Mouse (Mus musculus) heart, embryonic 16.5 days (tissue): ENCODE measurements around the gene Cbx8. TPM values are rescaled to one million over a fixed set of nuclear protein-coding genes. Genes with fewer than 3 reads are reported as not detected.

Source experiments
- ATAC-seq: fragments of 200-750 bp; cut with Nextera tagmentation; replicated peaks from 2 replicates; pipeline ENCODE4 v1.8.0; 2017; ENCODE audit warnings: moderate number of reproducible peaks; ENCODE audit not compliant: insufficient read depth, low FRiP score; ENCODE audit errors: extremely low read depth
- H3K27ac ChIP-seq: fragments of 300-500 bp; sonication (generic); 2 replicates; pipeline ENCODE4 v1.5.1; 2014; ENCODE audit warnings: mild to moderate bottlenecking, low read length, control low read depth, moderate library complexity
- H3K27me3 ChIP-seq: fragments of 300-500 bp; sonication (generic); 2 replicates; pipeline ENCODE4 v1.6.1; 2014; ENCODE audit warnings: low read length, mixed read lengths; ENCODE audit not compliant: control insufficient read depth, insufficient read depth
- H3K36me3 ChIP-seq: fragments of 300-500 bp; sonication (generic); 2 replicates; pipeline ENCODE4 v1.6.1; 2014; ENCODE audit not compliant: control insufficient read depth, insufficient read depth
- H3K4me1 ChIP-seq: fragments of 300-500 bp; sonication (generic); 2 replicates; pipeline ENCODE4 v1.6.1; 2014; ENCODE audit warnings: low read length, mixed read lengths; ENCODE audit not compliant: control insufficient read depth, insufficient read depth
- H3K4me2 ChIP-seq: fragments of 300-500 bp; sonication (generic); 2 replicates; pipeline ENCODE4 v1.6.1; 2014; ENCODE audit warnings: low read depth, mild to moderate bottlenecking, control low read depth, low read length
- H3K4me3 ChIP-seq: fragments of 300-500 bp; sonication (generic); 2 replicates; pipeline ENCODE4 v1.5.1; 2014; ENCODE audit warnings: mild to moderate bottlenecking, control low read depth, low read length
- H3K9ac ChIP-seq: fragments of 300-500 bp; sonication (generic); 2 replicates; pipeline ENCODE4 v1.6.1; 2014; ENCODE audit warnings: low read length, control low read depth
- H3K9me3 ChIP-seq: fragments of 300-500 bp; sonication (generic); replicated peaks from 2 replicates; pipeline ENCODE4 v1.6.1; 2016; ENCODE audit warnings: low read length; ENCODE audit not compliant: control insufficient read depth
- whole genome bisulfite sequencing: fragments of 180-500 bp; shearing (Covaris S2); extraction: QIAGEN DNeasy Blood & Tissue Kit; methylation state at CpG from one replicate; pipeline ENCODE4 v1.1.7; 2014; 5-methylcytosine and 5-hydroxymethylcytosine counted together
- polyA plus RNA-seq: library from polyadenylated mRNA; unstranded; fragments of >200 nt; fragmentation: Nextera tagmentation; extraction: Ambion mirVana; gene quantifications from 2 replicates; pipeline ENCODE4 v1.2.1, GENCODE M21; 2015

Cbx8 gene
- polyA plus RNA-seq, 1 experiment from 2014 or later, result 7.0 TPM

- H3K4me3 ChIP-seq, result peak overlapping the region; percentile 87
- peaks cover 16% of the 10 kb centered on the region for H3K36me3 ChIP-seq
- H3K4me2 ChIP-seq, result peak overlapping the region; percentile 63
- H3K27ac ChIP-seq, result peak overlapping the region; percentile 99
- peak overlapping the region; percentile 98 for H3K9ac ChIP-seq
- H3K9me3 ChIP-seq, result no peaks in the 10 kb centered on the region
- ATAC-seq, result peak; percentile 38
- under 1% methylated on average over 63 of the region's 66 CpGs for WGBS
- H3K27me3 ChIP-seq, result peaks cover 18% of the 10 kb centered on the region
- H3K4me1 ChIP-seq, result peaks cover 57% of the 10 kb centered on the region
Measured at GRCm38 (mm10) chr11:119085279-119086062, 44.7 kb upstream of the Cbx8 start.

DNA sequence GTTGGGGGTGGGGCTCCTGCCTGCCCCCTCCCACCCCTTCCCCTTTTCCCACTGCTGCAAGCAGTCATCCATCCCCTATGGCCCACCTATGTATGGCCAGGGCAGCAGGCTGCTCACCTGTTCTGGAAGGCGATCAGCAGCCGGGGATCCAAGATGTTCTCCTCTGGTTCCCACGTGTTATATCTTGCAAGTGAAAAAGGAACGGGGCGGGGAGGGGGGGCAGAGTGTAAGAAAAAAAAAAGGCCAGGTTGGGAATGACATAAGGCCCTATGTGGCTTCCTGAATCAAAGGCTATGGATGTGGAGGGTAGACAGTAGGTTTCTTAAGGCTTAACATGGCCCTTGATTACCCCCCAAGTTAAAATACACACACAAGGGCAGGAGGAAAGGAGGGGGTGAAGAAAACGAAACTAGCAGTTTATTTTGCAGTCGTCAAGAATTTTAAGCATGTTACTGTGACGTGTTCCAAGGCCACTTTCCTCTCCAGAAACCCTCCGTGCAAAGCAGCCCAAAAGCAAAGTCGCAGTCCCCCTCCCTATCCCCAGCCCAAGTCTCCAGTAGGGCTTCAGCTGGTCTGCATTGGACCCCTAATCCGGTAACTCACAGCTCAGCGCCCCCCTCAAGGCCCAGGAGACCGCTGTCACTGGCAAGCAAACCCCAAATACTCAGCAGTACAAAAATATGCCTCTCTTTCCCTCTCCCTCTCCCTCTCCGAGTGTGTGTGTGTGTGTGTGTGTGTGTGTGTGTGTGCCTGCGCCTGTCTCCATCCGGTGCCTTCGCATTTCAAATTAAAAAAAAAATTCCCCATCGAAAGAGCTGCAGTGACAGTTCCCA lies 43.9 kb upstream of the Cbx8 start:
- H3K4me2 ChIP-seq, result peak overlapping the region; percentile 63
- H3K9ac ChIP-seq, result peak overlapping the region; percentile 98
- 5% methylated on average over 18 of the region's 18 CpGs for WGBS
- peaks cover 56% of the 10 kb centered on the region for H3K4me1 ChIP-seq
- H3K4me3 ChIP-seq, result peak overlapping the region; percentile 87
- no peaks in the 10 kb centered on the region for H3K9me3 ChIP-seq
- no peak for ATAC-seq
- H3K27me3 ChIP-seq, result peaks cover 18% of the 10 kb centered on the region
- H3K36me3 ChIP-seq, result peaks cover 19% of the 10 kb centered on the region
- peak overlapping the region; percentile 99 for H3K27ac ChIP-seq

DNA sequence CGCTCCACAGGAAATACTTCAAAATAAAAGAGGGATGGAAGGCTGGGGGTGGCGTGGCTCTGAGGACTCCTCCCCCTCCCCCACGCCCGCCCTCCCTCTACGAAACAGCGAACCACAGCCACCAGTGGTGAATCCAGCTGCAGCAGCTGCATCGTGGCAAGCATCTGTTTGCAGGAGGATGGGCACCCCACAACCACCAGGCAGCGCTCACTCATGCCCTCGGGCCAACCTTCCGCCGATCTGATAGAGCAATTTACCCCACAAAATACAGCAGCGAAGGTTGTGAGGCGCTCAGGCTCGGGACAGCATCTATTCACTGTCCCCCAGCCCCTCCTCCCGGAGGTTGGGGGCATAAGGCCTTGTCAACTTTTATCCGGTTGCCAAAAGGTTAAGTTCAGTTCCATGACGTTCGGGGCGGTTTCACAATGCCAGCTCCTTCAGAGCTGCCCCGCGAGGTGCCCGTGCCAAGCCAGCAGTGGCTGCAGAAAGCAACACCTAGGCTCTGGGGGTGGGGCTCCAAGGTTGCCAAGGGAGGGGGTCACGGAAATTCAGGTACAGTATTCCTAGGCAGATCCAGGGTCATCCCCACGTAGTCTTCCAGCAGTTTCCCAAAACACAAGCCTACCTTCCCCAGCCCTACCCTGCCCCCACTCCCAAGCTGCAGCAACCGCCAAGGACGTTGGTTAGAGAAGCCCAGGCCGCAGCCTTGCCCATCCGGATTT lies 43.1 kb upstream of the Cbx8 start:
- Histone ChIP-seq H3K27me3 (peaks cover 12% of the 10 kb centered on the region), H3K9ac (peak overlapping the region; percentile 98), H3K9me3 (no peaks in the 10 kb centered on the region), H3K36me3 (peaks cover 19% of the 10 kb centered on the region), H3K27ac (peak overlapping the region; percentile 99), H3K4me2 (peak overlapping the region; percentile 63), H3K4me3 (peak overlapping the region; percentile 87), H3K4me1 (peaks cover 57% of the 10 kb centered on the region)
- ATAC-seq, result no peak
- WGBS, result 16% methylated on average over 28 of the region's 28 CpGs

GRCm38 (mm10) chr11:119082638-119083599 lies 42.1 kb upstream of the Cbx8 start:
- WGBS, result 52% methylated on average over 20 of the region's 20 CpGs
- H3K4me3 ChIP-seq, result peak overlapping the region; percentile 87
- no peak for ATAC-seq
- H3K27ac ChIP-seq, result no peak overlapping the region
- peak overlapping the region; percentile 98 for H3K9ac ChIP-seq
- H3K36me3 ChIP-seq, result peaks cover 19% of the 10 kb centered on the region
- H3K4me1 ChIP-seq, result peaks cover 58% of the 10 kb centered on the region
- peaks cover 4% of the 10 kb centered on the region for H3K27me3 ChIP-seq
- H3K9me3 ChIP-seq, result no peaks in the 10 kb centered on the region
- H3K4me2 ChIP-seq, result peak overlapping the region; percentile 63

DNA sequence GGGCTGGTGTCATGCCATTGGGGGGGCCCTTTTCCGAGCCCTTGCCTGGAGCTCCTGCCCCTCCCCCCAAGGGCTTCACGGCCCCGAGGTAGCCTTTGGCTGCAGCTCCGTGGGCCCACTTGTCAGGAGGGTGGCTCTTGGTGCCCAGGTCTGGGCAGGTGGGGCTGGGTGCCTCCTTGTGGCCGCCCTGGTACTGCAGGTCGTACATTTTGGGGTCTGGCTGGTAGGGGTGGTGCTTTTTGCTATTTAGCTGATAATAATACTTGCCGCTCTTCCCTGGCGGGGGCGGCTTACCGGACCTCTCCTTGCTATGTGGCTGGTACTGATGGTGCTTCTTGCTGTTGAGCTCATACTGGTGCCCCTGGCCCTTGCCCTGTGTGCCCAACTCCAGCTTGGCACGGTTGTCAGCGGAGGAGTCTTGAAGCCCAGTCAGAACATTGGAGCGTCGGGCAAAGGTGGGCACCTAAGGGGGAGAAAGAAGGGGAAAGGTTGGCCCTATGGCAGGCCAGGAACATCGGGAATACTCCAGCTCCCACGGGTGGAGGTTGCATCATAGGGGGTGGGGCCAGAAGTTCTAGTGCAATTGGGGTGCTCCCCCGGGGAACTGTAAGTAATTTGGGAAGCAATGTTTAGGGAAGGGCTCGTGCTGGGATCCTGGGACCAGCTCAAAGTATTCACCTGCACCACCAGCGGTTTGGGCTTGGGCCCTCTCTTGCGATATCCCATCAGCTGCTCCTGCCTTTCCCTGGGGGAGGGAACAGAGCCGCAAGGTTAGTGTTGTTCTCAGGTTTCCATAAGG lies 41.3 kb upstream of the Cbx8 start:
- 53% methylated on average over 21 of the region's 21 CpGs for WGBS
- no peak for ATAC-seq
- Histone ChIP-seq H3K36me3 (peaks cover 19% of the 10 kb centered on the region), H3K27me3 (no peaks in the 10 kb centered on the region), H3K4me2 (no peak overlapping the region), H3K27ac (no peak overlapping the region), H3K9ac (no peak overlapping the region), H3K4me3 (no peak overlapping the region), H3K9me3 (no peaks in the 10 kb centered on the region), H3K4me1 (peaks cover 50% of the 10 kb centered on the region)

DNA sequence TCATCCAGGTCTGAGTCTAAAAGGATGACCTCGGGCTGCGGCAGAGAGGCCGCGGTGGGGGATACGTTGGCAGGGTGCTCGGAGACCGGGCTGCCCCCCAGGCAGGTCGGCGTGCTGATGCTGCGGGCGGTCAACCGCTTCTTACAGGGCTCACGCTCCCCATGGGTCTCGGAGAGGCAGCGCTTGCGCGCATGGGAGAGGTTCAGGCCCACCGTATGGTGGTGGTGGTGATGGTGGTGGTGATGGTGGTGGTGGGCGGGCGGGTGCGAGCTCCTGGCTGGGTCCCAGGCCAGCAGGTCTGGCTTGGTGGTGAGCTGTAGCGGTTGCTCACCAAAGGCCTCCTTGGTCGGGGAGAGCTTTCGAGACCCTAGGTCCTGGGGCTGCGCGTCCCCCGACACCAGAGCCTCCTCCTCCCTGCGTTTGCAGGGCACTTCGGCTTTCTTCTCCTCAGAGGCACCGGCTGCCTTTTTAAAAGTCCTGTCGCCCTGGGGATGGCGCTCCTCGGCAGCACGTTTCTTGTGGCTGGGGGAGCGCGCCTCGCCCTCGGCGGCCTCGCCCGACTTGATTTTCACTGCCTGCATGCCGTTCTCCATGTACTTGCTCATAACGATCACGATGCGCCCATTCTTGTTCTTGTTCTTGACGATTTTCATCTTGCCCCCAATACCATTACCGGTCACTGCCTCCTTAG lies 40.5 kb upstream of the Cbx8 start:
- no peak for ATAC-seq
- Histone ChIP-seq H3K4me1 (peaks cover 45% of the 10 kb centered on the region), H3K27me3 (no peaks in the 10 kb centered on the region), H3K4me2 (no peak overlapping the region), H3K9ac (no peak overlapping the region), H3K4me3 (no peak overlapping the region), H3K9me3 (no peaks in the 10 kb centered on the region), H3K27ac (no peak overlapping the region), H3K36me3 (peaks cover 19% of the 10 kb centered on the region)
- WGBS, result 69% methylated on average over 47 of the region's 47 CpGs

GRCm38 (mm10) chr11:119080461-119081147 lies 39.8 kb upstream of the Cbx8 start:
- Histone ChIP-seq H3K27ac (no peak overlapping the region), H3K4me2 (no peak overlapping the region), H3K4me1 (peaks cover 45% of the 10 kb centered on the region), H3K4me3 (no peak overlapping the region), H3K27me3 (no peaks in the 10 kb centered on the region), H3K36me3 (peaks cover 19% of the 10 kb centered on the region), H3K9ac (no peak overlapping the region), H3K9me3 (no peaks in the 10 kb centered on the region)
- ATAC-seq, result no peak
- WGBS, result 67% methylated on average over 33 of the region's 33 CpGs
